Mouse (Mus musculus): ENCODE measurements around the gene Rgs1.

The Rgs1 gene

DNA sequence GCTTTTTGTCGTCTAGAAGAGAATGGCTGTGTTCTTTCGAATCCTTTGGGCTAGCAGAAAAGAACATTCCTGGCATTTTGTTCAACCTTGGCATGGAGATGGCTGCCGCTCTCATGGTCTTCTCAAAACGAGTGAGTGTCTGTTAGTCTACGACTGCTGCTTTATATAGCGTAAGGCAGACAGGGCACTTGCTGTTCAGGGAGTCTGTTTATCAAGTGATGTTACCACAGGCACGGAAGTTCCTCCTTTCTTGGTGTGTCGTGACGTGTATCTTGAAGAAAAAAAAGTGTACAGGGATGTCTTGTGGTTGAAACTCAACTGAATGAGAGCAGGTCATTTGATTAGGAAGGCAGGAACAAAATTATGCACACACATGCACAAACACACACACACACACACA, at the start of gene Rgs1:
TSS of gene Rgs1 (minus strand) at position 320 of the 400 bp plus-strand sequence.
- DNase-seq (ENCODE audit: low read depth in 1 of 2, low spot score in 2 of 2), result peak; percentile 28 to 38

DNA sequence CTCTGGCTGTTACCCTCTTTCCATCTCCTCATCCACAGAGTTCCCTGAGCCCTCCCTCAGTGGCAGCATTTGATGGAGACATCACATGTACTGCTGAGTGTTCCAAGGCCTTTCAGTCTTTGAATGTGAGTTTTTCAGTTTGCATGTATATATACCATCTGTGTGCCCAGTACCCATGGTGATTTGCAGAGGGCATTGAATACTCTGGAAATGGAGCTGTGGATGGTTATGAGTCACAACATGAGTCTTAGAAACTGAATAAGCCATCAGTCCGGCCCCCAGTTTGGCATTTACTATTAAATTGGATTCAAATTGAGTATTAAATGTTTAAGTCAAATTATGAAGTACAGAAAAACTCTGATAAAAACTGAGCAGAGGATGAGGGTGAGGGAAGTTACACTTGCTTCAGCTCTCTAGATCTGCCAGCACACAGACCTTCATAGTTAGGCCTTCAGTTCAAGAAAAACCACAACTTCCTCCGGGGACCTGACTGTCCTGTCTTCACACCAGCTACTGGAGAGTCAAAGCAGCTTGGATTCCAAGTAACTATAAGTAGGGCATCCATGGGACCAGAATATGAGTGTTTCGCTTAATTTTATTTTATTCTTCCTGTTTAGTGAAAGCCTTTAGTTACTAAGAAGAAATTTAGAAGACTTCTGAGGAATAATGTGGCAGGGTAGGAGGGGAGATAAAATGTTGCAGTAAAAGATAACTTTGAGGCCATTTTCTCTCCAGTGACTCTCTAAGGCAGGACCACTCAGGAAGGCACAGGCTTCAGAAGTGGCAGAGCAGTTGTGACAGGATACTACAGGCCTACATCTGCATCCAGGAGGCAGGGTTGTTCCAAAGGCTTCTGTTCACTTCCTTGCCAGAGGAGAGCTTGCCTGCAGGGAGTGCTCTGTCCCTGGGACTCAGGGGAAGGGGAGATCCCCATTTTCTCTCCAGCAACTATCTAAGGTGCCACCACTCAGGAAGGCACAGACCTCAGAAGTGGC, 34.3 kb upstream of the Rgs1 start:
- DNase-seq (ENCODE audit: low read depth in 1 of 2, low spot score in 2 of 2), result no peak

DNA sequence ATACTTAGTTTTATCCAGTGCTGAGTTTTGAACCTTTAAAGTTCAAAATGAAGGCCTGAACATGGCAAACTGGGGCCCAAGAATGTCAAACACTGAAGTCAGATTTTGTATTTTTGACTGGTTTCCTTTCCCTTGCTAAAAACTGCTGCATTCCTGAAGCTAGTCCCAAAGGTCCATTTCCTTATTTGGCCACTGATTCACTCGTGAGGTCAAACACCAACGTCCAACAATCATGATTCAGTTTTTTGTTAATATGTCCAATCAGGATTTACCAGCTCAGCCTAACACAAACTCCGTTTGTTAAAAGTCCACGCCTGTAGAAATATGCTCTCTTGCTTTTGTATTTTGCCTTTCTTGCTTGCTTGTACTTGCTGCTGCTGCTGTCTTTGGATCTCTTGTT, 31.0 kb upstream of the Rgs1 start:
- no peak for DNase-seq (ENCODE audit: low read depth in 1 of 2, low spot score in 2 of 2)

DNA sequence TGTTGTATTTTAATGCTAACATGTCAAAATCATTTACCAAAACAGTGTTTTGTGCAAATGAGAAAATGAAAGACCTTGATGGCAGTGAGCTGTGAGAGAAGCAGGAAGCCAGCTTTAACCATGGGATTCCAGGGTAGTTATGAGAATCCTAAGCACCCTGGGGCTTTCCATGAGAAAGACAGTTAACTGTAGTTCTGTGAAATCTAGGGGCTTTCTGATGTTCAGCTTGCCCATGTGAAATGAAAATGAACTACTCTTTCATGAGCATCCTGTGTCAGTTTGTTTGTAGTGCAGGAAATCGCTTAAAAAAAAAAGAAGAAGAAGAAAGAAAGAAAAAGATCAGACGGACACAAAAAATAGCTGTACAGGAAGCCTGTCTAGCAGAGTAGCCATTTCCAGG, 23.9 kb upstream of the Rgs1 start:
- DNase-seq (ENCODE audit: low read depth in 1 of 2, low spot score in 2 of 2), result no peak

DNA sequence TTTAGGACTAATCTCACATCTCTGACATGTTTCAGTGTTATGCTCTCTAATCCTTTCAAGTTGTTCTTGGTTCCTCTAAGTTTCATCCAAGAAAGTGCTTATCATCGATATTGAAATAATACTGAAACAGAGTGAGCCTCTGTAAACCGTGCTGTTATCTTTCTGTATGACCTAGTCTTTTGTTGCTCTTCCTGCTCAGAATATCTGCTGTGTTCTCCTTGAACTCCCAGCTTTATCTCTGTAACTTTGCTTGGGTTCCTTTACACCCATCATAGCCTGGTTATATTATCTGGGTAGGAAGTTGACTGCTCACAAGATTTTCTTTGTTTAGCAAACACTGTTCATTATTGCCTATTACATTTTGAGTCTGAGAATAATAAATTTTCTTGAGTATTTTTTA, 20.1 kb upstream of the Rgs1 start:
- DNase-seq (ENCODE audit: low read depth in 1 of 2, low spot score in 2 of 2), result no peak

DNA sequence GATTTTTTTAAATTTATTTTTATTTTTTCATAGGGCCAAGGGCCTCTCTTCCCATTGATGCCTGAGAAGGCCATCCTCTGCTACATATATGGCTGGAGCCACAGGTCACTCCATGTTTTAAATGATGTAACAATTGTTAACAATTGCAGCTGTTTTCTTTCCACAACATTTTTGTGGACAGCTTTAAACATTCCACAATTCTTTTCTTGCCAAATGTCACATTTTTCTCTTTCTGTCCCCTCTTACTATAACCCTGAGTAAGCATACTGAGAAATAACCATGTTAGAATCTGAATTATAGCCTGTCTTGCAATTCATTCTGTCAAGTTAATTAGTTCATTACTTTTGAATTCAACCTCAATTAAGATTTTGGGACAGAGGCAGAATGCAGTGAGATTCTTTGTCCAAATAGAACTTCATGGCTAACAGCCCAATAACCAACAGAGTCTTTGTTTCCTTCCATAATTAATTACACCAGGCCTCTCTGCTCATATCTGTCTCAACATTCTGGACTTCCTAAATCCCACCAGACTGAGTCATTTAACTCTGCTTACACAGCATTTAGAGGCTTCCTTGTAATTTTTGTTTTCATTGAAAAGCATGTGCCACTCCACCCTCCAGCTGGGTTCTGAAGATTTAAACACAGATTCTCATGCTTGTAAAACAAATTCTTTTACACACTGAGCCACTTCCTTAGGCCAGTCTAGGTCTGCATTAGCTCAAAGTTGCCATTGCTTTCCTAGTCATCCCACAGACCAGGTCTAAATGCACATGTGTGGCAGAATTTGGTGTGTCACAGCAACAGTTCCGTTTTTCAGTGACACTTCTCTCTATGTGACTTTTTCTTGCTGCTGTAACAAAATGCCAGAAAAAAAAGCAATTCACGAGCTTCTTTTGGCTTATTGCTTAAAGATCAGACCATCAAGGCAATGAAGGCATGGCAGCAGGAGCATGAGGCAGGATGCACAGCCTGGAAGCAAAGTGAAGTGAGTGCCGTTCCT, 18.7 kb upstream of the Rgs1 start:
- no peak for DNase-seq (ENCODE audit: low read depth in 1 of 2, low spot score in 2 of 2)

DNA sequence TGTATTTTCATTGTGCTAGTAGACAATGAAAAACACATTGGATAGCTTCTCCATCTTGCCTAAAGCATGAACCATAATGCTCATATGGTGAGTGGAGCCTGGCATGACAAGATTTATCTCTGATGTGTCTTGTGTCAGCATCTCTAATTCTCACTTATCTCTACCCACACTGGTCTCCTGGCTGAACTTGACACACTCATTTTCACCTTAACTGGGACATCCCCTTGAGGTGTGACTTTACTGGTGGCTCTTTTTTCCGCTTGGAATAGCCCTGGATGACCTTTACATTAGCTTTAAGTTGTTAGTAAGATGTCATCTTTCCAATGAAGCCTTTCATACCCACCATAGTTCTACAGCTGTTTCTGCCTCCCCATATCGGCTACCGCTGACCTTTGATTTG, 15.0 kb upstream of the Rgs1 start:
- DNase-seq (ENCODE audit: low read depth in 1 of 2, low spot score in 2 of 2), result no peak

DNA sequence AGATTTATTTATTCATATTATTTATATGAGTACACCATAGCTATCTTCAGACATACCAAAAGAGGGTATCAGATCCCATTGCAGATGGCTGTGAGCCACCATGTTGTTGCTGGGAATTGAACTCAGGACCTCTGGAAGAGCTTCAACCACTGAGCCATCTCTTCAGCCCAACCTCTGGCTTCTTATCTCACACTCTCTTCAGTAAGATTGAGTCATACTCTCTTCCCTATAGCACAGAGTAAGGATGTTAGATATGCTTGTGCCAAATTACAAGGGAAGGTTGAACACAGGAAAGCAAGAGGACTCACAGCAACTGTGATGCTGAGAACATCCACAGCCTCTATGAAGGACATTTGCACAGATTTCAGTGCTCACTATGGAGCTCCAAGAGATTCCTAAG, 13.0 kb upstream of the Rgs1 start:
- DNase-seq (ENCODE audit: low read depth in 1 of 2, low spot score in 2 of 2), result no peak

DNA sequence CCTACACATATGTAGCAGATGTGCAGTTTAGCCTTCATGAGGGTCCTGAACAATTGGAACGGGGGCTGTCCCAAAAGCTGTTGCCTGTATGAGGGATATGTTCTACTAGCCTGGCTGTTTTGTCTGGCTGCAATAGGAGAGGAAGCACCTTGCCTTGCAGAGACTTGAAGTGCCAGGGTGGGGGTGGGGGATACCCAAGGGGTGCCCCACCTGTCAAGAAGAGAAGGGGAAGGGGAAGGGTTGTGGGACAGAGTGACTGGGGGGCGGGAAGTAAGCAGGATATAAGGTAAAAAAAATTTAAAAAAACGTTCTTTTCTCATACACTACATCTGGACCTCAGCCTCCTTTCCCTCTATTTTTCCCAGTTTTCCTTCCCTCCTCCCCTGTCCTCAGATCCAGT, 9.7 kb upstream of the Rgs1 start:
- no peak for DNase-seq (ENCODE audit: low read depth in 1 of 2, low spot score in 2 of 2)

DNA sequence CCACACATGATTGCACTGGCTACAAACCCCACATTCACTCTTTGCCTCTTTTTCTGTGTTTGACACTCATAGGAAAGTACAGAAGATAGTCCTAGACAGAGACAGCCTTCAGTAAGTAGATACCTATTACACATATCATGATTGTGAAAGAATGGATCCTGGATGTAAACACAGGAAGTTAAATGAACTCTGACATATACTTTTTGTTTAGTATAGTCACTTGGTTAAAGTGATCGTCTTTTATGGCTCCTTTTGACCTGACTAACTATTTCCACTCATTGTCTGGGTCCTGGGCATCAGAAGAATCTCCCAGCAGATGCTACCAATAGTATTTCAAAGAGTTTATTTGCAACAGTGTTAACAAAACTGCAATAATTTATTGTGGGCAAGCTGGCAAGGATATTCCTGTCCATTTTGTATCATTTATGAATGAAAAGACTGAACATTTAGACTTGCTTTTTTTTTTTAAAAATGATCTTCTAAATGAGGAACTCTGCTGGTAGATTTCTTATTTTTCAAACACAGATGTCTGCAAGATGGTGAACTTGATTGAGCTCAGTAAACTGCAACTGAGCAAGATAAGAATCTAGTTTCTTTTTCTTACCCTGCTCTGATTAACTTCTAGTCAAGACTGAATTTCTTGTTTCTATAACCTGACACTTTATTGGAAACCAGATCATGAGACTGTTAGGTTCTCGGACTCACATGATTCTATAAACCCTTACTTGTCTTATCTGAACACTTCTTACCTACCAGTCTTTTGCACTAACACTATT, 7.7 kb upstream of the Rgs1 start:
- DNase-seq (ENCODE audit: low read depth in 1 of 2, low spot score in 2 of 2), result no peak

DNA sequence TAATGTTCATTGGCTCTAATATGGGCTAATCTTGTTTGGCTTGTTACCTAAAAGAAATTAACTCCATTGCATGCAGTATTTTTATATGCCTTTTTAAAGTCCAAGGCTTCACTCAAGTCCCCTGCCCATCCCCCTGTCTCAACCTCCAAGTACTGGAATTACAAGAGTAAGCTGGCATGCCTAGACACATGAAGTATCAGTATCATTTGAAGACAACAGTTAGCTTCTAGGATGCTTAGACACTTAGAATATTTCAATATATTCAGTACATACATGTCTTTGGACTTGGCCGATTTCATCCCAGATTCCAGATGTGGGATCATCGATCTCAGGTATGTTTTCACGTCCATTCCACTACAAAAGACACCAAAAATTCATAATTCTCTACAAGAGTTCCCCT, 836 bp downstream of the Rgs1 start:
- DNase-seq (ENCODE audit: low read depth in 1 of 2, low spot score in 2 of 2), result no peak

DNA sequence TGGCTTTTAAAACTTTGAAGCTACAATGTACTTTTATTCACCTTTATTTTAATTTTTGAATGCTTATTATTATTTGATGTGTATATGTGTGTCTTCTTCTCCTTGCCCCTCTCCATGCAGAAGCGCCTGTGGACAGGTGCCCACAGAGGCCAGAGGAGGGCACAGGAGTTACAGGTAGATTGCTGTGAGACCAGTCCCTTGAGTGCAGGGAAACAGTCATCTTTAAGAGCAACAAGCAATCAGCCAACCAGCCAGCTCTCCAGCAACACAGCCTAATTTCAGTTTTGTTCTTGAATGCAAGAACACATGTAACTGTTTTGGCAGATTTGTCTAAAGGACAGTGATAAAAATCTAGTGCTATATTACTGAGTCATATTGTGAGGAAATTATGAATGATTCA, 1.7 kb downstream of the Rgs1 start:
- DNase-seq (ENCODE audit: low read depth in 1 of 2, low spot score in 2 of 2), result no peak

DNA sequence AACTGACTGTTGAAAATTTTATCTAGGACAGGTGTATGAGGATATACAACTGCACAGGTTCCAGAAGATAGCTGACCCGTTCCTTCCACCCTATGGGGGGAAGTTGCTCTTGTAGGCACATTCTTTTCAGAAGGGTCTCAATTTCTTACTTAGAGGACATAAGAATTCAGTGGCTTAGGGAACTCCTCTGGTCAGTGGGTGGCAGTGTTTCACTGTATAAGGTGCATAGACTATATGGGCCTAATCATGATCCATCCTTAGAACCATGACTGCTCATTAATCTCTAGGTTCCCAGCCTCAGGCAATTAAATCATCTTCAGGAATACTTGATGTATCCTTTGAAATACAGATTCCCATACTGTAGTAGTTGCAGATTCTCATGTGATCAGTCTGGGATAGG, 5.5 kb downstream of the Rgs1 start:
- DNase-seq (ENCODE audit: low read depth in 1 of 2, low spot score in 2 of 2), result peak in 1 of 2 experiments; percentile 7

DNA sequence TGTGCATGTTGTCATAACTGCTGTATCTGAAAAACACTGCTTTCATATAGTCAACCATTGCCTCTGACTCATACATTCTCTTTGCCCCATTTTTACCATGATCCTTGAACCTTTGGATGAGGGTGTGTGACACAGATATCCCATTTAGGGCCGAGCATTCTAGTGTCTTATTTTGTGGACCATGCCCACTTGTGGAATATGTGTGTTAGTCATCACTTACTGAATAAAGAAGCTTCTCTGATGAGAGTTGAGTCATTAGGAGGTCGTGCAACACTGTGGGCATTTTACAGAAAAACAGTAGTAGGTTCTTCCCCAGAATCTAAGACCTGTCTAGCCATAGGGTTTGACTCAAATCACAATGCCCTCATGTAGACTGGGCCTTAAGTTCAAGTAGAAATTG, 9.8 kb downstream of the Rgs1 start:
- DNase-seq (ENCODE audit: low read depth in 1 of 2, low spot score in 2 of 2), result no peak

DNA sequence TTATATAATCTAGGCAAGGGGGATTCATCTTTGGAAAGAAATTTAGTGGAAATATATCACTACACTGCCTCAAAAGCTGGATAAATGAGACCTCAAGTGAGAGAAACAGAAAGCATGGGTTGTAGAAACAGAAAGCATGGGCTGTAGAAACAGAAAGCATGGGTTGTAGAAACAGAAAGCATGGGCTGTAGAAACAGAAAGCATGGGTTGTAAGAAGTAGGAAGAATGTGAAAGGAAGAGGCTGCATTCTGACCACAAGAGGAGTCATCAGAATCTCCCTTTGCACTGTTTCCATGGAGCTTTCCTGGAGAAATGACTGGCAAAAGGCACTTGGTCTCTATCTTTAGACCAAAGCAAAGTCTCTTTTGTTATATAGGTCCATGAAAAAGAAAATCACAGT, 33.8 kb downstream of the Rgs1 start:
- DNase-seq (ENCODE audit: low read depth in 1 of 2, low spot score in 2 of 2), result no peak

DNA sequence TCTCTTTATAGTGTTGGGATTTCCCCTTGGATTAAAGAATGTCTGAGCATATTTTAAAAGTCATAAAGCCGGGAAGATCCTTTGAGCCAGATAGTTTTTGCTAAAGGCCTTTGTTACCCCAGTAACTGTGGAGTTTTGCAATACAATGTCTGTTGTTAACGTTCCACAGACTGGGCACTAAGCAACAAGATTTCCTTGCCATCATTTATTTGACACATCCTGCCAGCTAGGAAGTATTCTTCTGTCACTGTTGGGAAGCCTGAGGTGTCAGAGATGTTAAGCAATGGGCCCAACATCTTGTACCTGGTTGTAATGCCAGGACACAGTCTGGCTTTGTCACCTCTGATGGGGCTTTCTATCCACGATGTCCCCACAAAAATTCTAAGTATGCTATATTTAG, 38.1 kb downstream of the Rgs1 start:
- DNase-seq (ENCODE audit: low read depth in 1 of 2, low spot score in 2 of 2), result no peak

DNA sequence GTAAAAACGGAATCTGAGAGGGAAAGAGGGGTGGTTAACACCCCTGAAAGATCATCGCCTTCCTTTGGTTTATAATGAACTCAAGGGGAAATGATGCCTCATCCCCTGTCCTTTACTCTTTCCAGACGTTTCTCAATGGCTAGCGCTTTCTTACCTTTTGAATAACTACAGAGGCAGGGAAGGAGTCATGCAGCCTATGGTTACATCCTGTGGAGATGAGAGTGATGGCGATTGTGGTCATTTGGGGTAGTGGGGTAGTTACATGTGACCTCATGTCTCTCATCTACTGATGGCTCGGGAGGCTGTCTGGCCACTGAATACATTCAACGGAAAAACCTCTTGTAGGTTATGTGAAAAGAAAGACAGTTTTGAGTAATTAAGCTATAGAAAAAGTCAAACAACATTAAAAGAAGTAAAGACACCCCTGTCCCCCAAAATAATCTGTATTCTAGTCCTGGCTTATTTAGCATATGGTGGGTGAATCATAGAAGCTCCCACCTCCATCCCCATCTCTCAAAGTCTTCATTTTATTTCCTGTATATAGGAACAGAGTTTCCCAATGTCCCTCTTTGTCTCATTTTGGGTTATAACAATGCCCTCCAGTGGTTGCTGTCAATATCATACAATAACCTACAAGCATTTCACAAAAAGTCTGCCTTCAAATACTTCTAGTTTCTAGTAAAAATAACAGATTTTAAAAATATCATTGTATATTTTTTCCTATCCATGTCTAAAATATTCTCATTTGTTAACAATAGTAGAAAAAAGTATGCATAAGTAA, 42.6 kb downstream of the Rgs1 start:
- DNase-seq (ENCODE audit: low read depth in 1 of 2, low spot score in 2 of 2), result no peak

DNA sequence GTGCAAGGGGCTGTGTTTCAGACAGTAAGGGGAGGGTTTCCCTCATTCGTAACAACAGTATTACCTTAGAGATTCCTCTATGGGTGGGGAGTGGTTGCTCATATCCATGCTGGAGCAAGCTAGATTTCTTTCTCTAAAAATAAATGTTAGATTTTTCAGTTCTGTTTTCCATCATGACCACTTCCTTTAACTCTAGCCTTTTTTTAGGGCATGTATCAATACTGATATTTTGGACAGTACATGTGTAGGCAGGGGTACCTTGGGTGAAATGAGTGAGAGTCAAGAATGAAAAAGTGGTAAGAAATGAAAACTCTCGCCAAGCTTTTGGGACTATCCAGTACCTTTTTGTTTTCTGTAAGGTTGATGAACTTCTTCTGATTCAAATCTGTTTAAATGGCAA, 44.3 kb downstream of the Rgs1 start:
- DNase-seq (ENCODE audit: low read depth in 1 of 2, low spot score in 2 of 2), result no peak

DNA sequence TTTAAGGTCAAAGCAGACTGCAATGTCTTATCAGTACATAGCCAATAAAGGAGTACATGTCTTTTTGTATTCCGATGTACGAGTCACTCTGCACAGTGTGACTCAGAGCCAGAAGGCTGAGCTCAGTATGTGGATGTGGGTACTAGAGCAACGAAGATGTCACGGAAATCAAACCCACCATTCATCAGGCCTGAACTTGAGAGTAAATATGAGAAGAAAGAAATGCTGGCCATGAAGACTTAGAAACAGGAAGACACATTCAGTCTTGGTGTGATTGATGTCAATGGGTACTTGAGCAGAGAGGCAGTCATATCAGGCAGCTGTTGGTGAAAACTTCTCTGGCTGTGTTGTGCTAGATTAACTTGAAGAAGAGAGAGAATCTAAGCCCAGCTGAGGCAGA, 46.1 kb downstream of the Rgs1 start:
- no peak for DNase-seq (ENCODE audit: low read depth in 1 of 2, low spot score in 2 of 2)

DNA sequence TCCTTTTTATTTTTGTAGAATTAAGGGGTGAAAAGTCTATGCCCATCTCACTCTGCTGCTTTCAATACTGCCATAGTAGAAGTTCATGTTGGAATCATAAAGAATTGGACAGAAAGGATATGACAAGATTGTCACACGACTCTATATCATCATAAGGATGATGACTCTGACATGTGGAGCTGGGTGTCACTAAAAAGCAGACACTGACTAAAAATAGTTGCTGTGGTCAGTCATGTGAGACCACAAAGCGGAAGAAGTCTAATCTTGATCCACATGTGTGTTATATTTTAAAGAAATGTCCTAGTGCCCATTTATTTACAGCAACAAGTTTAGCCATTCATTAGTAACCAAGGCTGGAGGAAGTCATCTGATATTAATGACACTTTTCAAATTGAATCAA, 48.5 kb downstream of the Rgs1 start:
- peak; percentile 24 to 57 for DNase-seq (ENCODE audit: low read depth in 1 of 2, low spot score in 2 of 2)
